Mouse (Mus musculus): Measurements from ENCODE around the gene Ier3. TPM values are rescaled to one million over a fixed set of nuclear protein-coding genes. Genes with fewer than 3 reads are reported as not detected.

The Ier3 gene
- polyA plus RNA-seq, 1 experiment from 2014 or later, result 7.5 TPM

- H3K27me3 ChIP-seq, result no peaks in the 10 kb centered on the region
- 73% methylated on average over 8 of the region's 8 CpGs for WGBS
- H3K27ac ChIP-seq (replicated peaks), result peak overlapping the region; percentile 10; the same call in 1 of the 2 replicates
- H3K36me3 ChIP-seq, result peaks cover 62% of the 10 kb centered on the region
- no peaks in the 10 kb centered on the region for H3K9me3 ChIP-seq
- H3K4me2 ChIP-seq (replicated peaks), result no peak overlapping the region
- H3K4me3 ChIP-seq, result no peak overlapping the region
- ATAC-seq (ENCODE audit: low FRiP score, low read depth), result no peak
- H3K9ac ChIP-seq (replicated peaks), result no peak overlapping the region
- peaks cover 43% of the 10 kb centered on the region for H3K4me1 ChIP-seq
Measured at GRCm38 (mm10) chr17:35832400-35833238, 11.1 kb downstream of the Ier3 start.

- Histone ChIP-seq H3K4me2 (replicated peaks) (no peak overlapping the region), H3K9me3 (no peaks in the 10 kb centered on the region), H3K9ac (replicated peaks) (no peak overlapping the region), H3K36me3 (peaks cover 56% of the 10 kb centered on the region), H3K27me3 (no peaks in the 10 kb centered on the region), H3K4me1 (peaks cover 43% of the 10 kb centered on the region), H3K4me3 (no peak overlapping the region), H3K27ac (replicated peaks) (no peak overlapping the region; the same call in none of the 2 replicates)
- no peak for ATAC-seq (ENCODE audit: low FRiP score, low read depth)
- 31% methylated on average over 5 of the region's 5 CpGs for WGBS
Measured at GRCm38 (mm10) chr17:35833239-35833751, 11.8 kb downstream of the Ier3 start.

GRCm38 (mm10) chr17:35833894-35834293 is 12.4 kb downstream of the Ier3 start:
- Histone ChIP-seq H3K27ac (replicated peaks) (no peak overlapping the region), H3K4me1 (peaks cover 43% of the 10 kb centered on the region), H3K9me3 (no peaks in the 10 kb centered on the region), H3K4me2 (replicated peaks) (peak overlapping the region; percentile 89), H3K4me3 (peak overlapping the region; percentile 89; the same call in 1 of the 2 replicates), H3K9ac (replicated peaks) (peak overlapping the region; percentile 31; the same call in 1 of the 2 replicates), H3K36me3 (peaks cover 54% of the 10 kb centered on the region), H3K27me3 (no peaks in the 10 kb centered on the region)
- 63% methylated on average over 5 of the region's 5 CpGs for WGBS
- no peak for ATAC-seq (ENCODE audit: low FRiP score, low read depth)

- peak overlapping the region; percentile 32; the same call in 1 of the 2 replicates for H3K27ac ChIP-seq (replicated peaks)
- no peaks in the 10 kb centered on the region for H3K9me3 ChIP-seq
Measured at GRCm38 (mm10) chr17:35834696-35835422, 13.4 kb downstream of the Ier3 start.

GRCm38 (mm10) chr17:35835424-35836140 is 14.1 kb downstream of the Ier3 start:
- Histone ChIP-seq H3K27me3 (no peaks in the 10 kb centered on the region), H3K4me1 (peaks cover 37% of the 10 kb centered on the region), H3K4me3 (peak overlapping the region; percentile 89), H3K4me2 (replicated peaks) (peak overlapping the region; percentile 89), H3K27ac (replicated peaks) (peak overlapping the region; percentile 42), H3K36me3 (peaks cover 48% of the 10 kb centered on the region), H3K9ac (replicated peaks) (peak overlapping the region; percentile 99), H3K9me3 (no peaks in the 10 kb centered on the region)
- no peak for ATAC-seq (ENCODE audit: low FRiP score, low read depth)
- WGBS, result 79% methylated on average over 26 of the region's 26 CpGs

More at GRCm38 (mm10) chr17:35834696-35835422, 13.4 kb downstream of the Ier3 start:
- peak overlapping the region; percentile 89 for H3K4me3 ChIP-seq
- H3K4me1 ChIP-seq, result peaks cover 44% of the 10 kb centered on the region
- peaks cover 54% of the 10 kb centered on the region for H3K36me3 ChIP-seq
- 80% methylated on average over 26 of the region's 26 CpGs for WGBS
- peak overlapping the region; percentile 89 for H3K4me2 ChIP-seq (replicated peaks)
- no peaks in the 10 kb centered on the region for H3K27me3 ChIP-seq
- H3K9ac ChIP-seq (replicated peaks), result peak overlapping the region; percentile 99
- ATAC-seq (ENCODE audit: low FRiP score, low read depth), result no peak

- Histone ChIP-seq H3K27ac (replicated peaks) (peak overlapping the region; percentile 99), H3K9ac (replicated peaks) (peak overlapping the region; percentile 99), H3K27me3 (no peaks in the 10 kb centered on the region), H3K9me3 (no peaks in the 10 kb centered on the region), H3K4me2 (replicated peaks) (peak overlapping the region; percentile 89), H3K36me3 (peaks cover 48% of the 10 kb centered on the region), H3K4me1 (peaks cover 35% of the 10 kb centered on the region), H3K4me3 (peak overlapping the region; percentile 89)
- 8% methylated on average over 24 of the region's 24 CpGs for WGBS
- no peak for ATAC-seq (ENCODE audit: low FRiP score, low read depth)
Measured at GRCm38 (mm10) chr17:35836178-35836965, 14.9 kb downstream of the Ier3 start.

- H3K27ac ChIP-seq (replicated peaks), result peak overlapping the region; percentile 99
- peaks cover 38% of the 10 kb centered on the region for H3K4me1 ChIP-seq
- H3K36me3 ChIP-seq, result peaks cover 45% of the 10 kb centered on the region
- no peaks in the 10 kb centered on the region for H3K27me3 ChIP-seq
- peak; percentile 17; the same call in 1 of the 2 replicates for ATAC-seq (ENCODE audit: low FRiP score, low read depth)
- WGBS, result 0% methylated on average over 25 of the region's 25 CpGs
- no peaks in the 10 kb centered on the region for H3K9me3 ChIP-seq
- H3K4me2 ChIP-seq (replicated peaks), result peak overlapping the region; percentile 89
- peak overlapping the region; percentile 89 for H3K4me3 ChIP-seq
- peak overlapping the region; percentile 99 for H3K9ac ChIP-seq (replicated peaks)
Measured at GRCm38 (mm10) chr17:35836991-35837422, 15.5 kb downstream of the Ier3 start.

GRCm38 (mm10) chr17:35837487-35837886 is 16.0 kb downstream of the Ier3 start:
- Histone ChIP-seq H3K4me2 (replicated peaks) (peak overlapping the region; percentile 89), H3K4me3 (peak overlapping the region; percentile 89), H3K36me3 (peaks cover 43% of the 10 kb centered on the region), H3K27me3 (no peaks in the 10 kb centered on the region), H3K9ac (replicated peaks) (peak overlapping the region; percentile 99), H3K27ac (replicated peaks) (peak overlapping the region; percentile 99), H3K4me1 (peaks cover 42% of the 10 kb centered on the region), H3K9me3 (no peaks in the 10 kb centered on the region)
- no peak for ATAC-seq (ENCODE audit: low FRiP score, low read depth)
- 0% methylated on average over 18 of the region's 18 CpGs for WGBS

GRCm38 (mm10) chr17:35838122-35838544 is 16.6 kb downstream of the Ier3 start, which contains the start of gene Tubb5:
TSS of gene Tubb5 (minus strand) at chr17:35838306.
- Histone ChIP-seq H3K36me3 (peaks cover 37% of the 10 kb centered on the region), H3K4me1 (peaks cover 48% of the 10 kb centered on the region), H3K4me2 (replicated peaks) (peak within 1 kb of the TSS; percentile 89), H3K9ac (replicated peaks) (peak within 1 kb of the TSS; percentile 99), H3K9me3 (no peaks in the 10 kb centered on the region), H3K4me3 (peak within 1 kb of the TSS; percentile 89), H3K27ac (replicated peaks) (peak within 1 kb of the TSS; percentile 99), H3K27me3 (no peaks in the 10 kb centered on the region)
- ATAC-seq (ENCODE audit: low FRiP score, low read depth), result peak; percentile 79
- WGBS, result 1% methylated on average over 29 of the region's 29 CpGs

GRCm38 (mm10) chr17:35838570-35838969 is 17.1 kb downstream of the Ier3 start:
- H3K4me3 ChIP-seq, result peak overlapping the region; percentile 89
- no peaks in the 10 kb centered on the region for H3K9me3 ChIP-seq
- peaks cover 45% of the 10 kb centered on the region for H3K4me1 ChIP-seq
- ATAC-seq (ENCODE audit: low FRiP score, low read depth), result no peak
- no peaks in the 10 kb centered on the region for H3K27me3 ChIP-seq
- H3K27ac ChIP-seq (replicated peaks), result peak overlapping the region; percentile 99
- H3K9ac ChIP-seq (replicated peaks), result peak overlapping the region; percentile 51
- peaks cover 33% of the 10 kb centered on the region for H3K36me3 ChIP-seq
- H3K4me2 ChIP-seq (replicated peaks), result peak overlapping the region; percentile 55
- 2% methylated on average over 5 of the region's 5 CpGs for WGBS
